Mouse (Mus musculus) heart, adult 2 months (tissue): ENCODE results near the gene Slc22a17.

Source experiments
- CTCF ChIP-seq: fragments of 200-600 bp; IDR thresholded peaks from 2 replicates; pipeline ENCODE4 v1.8.1; 2022; ENCODE audit warnings: antibody characterized with exemption, mild to moderate bottlenecking, moderate library complexity
- POLR2A ChIP-seq: fragments of 200-500 bp; IDR thresholded peaks from 2 replicates; pipeline ENCODE4 v1.6.1; 2011; ENCODE audit warnings: mild to moderate bottlenecking, low read depth, low read length, control low read depth; ENCODE audit not compliant: insufficient read depth

DNA sequence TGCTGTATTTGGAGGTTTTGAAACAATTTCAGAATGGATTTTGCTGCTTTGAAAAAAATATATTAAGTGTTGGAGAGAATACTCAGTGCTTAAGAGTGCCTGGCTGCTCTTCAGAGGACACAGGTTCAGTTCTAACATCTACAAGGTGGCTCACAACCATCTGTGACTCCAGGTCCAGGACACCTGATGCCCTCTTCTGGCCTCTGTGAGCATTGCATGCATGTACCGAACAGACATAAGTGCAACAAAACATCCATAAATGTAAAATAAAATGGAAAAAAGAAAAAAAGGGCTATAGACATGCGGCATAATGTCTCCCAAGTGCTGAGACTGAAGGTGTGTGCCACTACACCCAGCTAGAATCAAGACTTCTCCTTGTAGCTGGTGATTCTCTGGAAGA, 52.4 kb downstream of the Slc22a17 start:
- peak; percentile 91 for TF ChIP-seq CTCF
- no peak for TF ChIP-seq POLR2A
